Mouse (Mus musculus): ENCODE measurements around the gene Ugt1a9. TPM values are rescaled to one million over a fixed set of nuclear protein-coding genes. Genes with fewer than 3 reads are reported as not detected.

Ugt1a9 gene
- total RNA-seq, 1 experiment: not detected

DNA sequence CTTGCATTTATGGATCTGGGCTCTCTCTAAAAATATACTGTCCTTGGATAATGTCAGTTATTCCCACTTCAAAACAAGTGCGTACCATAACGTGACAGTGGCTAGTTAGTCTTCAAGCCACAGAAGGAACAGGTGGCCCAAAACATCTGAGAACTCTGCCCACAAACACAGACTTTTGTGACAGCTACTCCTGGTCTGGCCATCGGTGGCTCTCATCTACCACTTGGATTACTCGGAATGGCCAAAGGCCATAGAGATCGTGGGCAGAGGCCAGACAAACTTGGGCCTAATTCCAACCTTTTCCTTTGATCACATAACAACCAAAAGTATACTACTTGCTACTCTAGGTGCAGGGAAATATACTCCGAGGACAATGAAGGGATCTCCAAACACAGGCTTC, 197.5 kb downstream of the Ugt1a9 start:
- Histone ChIP-seq H3K4me3 (ENCODE audit: insufficient read depth in 1 of 2, low read depth in 1 of 2, low read length in 2 of 2, poor library complexity in 1 of 2, severe bottlenecking in 1 of 2) (no peak overlapping the region), H3K4me1 (ENCODE audit: control insufficient read depth in 2 of 2, insufficient read depth in 2 of 2, low read length in 2 of 2, poor library complexity in 1 of 2) (no peaks in the 10 kb centered on the region), H3K27ac (ENCODE audit: insufficient read depth, low read depth, low read length, poor library complexity, severe bottlenecking) (no peak overlapping the region), H3K9me3 (ENCODE audit: control insufficient read depth, insufficient read depth, low read depth, low read length) (peaks cover 5% of the 10 kb centered on the region; the same call in 1 of the 2 replicates), H3K9ac (ENCODE audit: insufficient read depth, low read depth, low read length, poor library complexity, severe bottlenecking) (no peak overlapping the region), H3K36me3 (ENCODE audit: control insufficient read depth, insufficient read depth, low read length, poor library complexity, severe bottlenecking) (peaks cover 91% of the 10 kb centered on the region)
- no peak for TF ChIP-seq ZNF384 (IDR thresholded peaks at IDR 0.05; ENCODE audit: low read depth, low read length)
- TF ChIP-seq CHD2 (IDR thresholded peaks at IDR 0.05; ENCODE audit: low read depth, low read length): no peak
- no peak for TF ChIP-seq HCFC1 (IDR thresholded peaks at IDR 0.05; ENCODE audit: borderline replicate concordance, insufficient read depth, low read length)
- TF ChIP-seq ZC3H11A (IDR thresholded peaks at IDR 0.05; ENCODE audit: borderline replicate concordance, low read depth, low read length): no peak
- in situ Hi-C loops (cut with MboI; ENCODE audit: low sequenced_read_pairs in 2 of 2, unreplicated experiment in 2 of 2): no loop called here
- DNase-seq (ENCODE audit: low read depth, low spot score): no peak

Other genes with a start within 250 kb of the Ugt1a9 start
- 37.4 and 45.1 TPM in 2 replicates for gene Dgkd, start 217.5 kb upstream of the Ugt1a9 start, total RNA-seq (2012; rRNA removed)
- gene Usp40, start 62.2 kb upstream of the Ugt1a9 start, total RNA-seq (2012; rRNA removed): 8.9 and 10.4 TPM in 2 replicates
- gene Ugt1a10, start 15.4 kb upstream of the Ugt1a9 start, total RNA-seq (2012; rRNA removed): not detected in 2 replicates
- gene Ugt1a8, start 17.0 kb downstream of the Ugt1a9 start, total RNA-seq (2012; rRNA removed): not detected in 2 replicates
- 0.09 TPM in 1 of 2 replicates, not detected in the other for gene Ugt1a7c, start 24.3 kb downstream of the Ugt1a9 start, total RNA-seq (2012; rRNA removed)
- gene Ugt1a6b, start 32.5 kb downstream of the Ugt1a9 start, total RNA-seq (2012; rRNA removed): 0.11 and 0.13 TPM in 2 replicates
- gene Ugt1a6a, start 64.0 kb downstream of the Ugt1a9 start, total RNA-seq (2012; rRNA removed): 0.11 TPM in 1 of 2 replicates, not detected in the other
- not detected in 2 replicates for gene Ugt1a5, start 95.2 kb downstream of the Ugt1a9 start, total RNA-seq (2012; rRNA removed)
- not detected in 2 replicates for gene Ugt1a2, start 129.8 kb downstream of the Ugt1a9 start, total RNA-seq (2012; rRNA removed)
- 1.7 and 1.8 TPM in 2 replicates for gene Dnajb3, start 135.0 kb downstream of the Ugt1a9 start, total RNA-seq (2012; rRNA removed)
- not detected in 2 replicates for gene Ugt1a1, start 141.2 kb downstream of the Ugt1a9 start, total RNA-seq (2012; rRNA removed)
- 0.42 and 0.76 TPM in 2 replicates for gene Mroh2a, start 156.2 kb downstream of the Ugt1a9 start, total RNA-seq (2012; rRNA removed)
- gene Hjurp, start 206.8 kb downstream of the Ugt1a9 start, total RNA-seq (2012; rRNA removed): 168 and 205 TPM in 2 replicates
- 0.04 TPM in 1 of 2 replicates, not detected in the other for gene Trpm8, start 206.9 kb downstream of the Ugt1a9 start, total RNA-seq (2012; rRNA removed)